Mouse (Mus musculus): ENCODE measurements at regions not wholly inside any gene's neighbourhood (a gene's known extent, or its start where the extent isn't known, plus 50 kb on each side); places are given as distances from the start of the nearest gene placed in this dataset.

DNA sequence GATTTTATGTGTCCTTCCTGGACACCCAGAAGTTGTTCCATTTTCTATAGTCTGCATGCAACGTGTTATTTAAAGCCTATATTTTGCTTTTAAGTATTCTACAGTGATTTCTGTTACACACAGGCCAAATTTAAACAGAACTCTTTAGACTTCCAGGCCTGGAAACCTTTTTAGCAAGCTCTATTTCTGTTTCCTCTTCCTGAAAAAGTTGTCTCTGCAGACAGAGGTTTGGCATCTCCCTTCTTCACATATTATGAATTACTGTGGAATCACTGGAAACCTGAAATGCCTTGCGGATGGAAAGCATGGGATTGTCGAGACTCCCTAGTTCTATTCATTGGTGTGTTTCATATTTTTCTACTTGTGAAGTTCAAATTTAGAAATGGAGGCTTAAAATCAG, 530.7 kb downstream of the Cd109 start:
- no peak for TF ChIP-seq MYC (IDR thresholded peaks at IDR 0.05; ENCODE audit: low read depth, low read length)
- TF ChIP-seq HCFC1 (IDR thresholded peaks at IDR 0.05; ENCODE audit: low read depth, low read length), result no peak
- no peak for TF ChIP-seq GABPA (IDR thresholded peaks at IDR 0.05; ENCODE audit: insufficient replicate concordance, low read depth, low read length)
- TF ChIP-seq EP300 (IDR thresholded peaks at IDR 0.05; ENCODE audit: low read length), result no peak
- TF ChIP-seq KAT2A (IDR thresholded peaks at IDR 0.05; ENCODE audit: insufficient replicate concordance, low read length), result no peak
